Mouse (Mus musculus): ENCODE data around the gene Rilpl1. TPM values are rescaled to one million over a fixed set of nuclear protein-coding genes. Genes with fewer than 3 reads are reported as not detected.
"Not testable (repeated sequence)": the region's sequence is repeated elsewhere in the genome, so short reads cannot be mapped to it uniquely, and the experiment has no call there.

Gene Rilpl1
- 4.6 and 4.8 TPM in 2 replicates for polyA plus RNA-seq (2015; fragmentation: Nextera tagmentation; extraction: Ambion mirVana)

DNA sequence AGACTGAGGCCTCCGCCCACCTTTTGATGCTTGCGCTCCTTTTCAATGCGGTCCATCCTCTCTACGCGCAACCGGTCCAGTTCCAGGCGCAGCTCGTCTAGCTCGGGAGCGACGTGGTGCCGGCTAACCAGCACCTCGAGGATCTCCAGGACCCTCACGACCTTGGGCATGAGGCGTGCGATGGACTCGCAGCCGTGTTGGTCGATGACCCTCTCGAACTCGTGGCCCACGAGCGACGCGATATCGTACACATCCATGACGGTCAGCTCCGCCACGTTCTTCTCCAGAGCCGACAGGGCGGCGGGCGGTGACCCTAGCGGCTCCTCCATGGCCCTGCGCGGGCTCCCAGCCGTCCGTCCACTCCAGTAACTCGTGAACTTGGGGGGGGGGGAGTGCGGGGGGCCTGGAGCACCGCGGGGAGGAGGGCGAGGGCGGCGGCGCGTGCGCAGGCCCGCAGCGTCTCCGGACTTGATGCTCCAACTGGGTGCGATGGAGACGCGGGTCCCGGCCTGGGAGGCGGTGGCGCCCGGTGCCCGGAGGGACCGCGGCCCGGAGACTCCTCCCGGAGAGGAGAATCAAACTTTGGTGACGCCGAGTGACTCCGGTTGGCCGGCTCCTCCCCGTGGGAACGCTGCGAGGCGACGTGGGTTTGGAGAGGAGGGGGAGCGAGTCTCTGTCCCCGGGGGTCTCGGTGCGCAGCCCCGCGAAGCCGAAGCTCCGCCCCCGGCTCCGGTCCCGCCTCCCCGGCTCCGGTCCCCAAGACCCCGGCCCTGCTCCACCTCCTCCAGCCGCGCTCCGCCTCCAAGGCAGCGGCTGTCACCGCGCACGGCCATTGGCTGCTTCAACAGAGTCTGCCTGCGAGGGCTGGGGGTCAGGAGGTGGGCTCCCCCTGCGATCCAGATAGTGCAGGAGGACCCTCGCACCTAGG, at the start of gene Rilpl1:
TSS of gene Rilpl1 (minus strand) at position 737 of the 928 bp plus-strand sequence.
- peak; percentile 79 for DNase-seq (ENCODE audit: low spot score)

DNA sequence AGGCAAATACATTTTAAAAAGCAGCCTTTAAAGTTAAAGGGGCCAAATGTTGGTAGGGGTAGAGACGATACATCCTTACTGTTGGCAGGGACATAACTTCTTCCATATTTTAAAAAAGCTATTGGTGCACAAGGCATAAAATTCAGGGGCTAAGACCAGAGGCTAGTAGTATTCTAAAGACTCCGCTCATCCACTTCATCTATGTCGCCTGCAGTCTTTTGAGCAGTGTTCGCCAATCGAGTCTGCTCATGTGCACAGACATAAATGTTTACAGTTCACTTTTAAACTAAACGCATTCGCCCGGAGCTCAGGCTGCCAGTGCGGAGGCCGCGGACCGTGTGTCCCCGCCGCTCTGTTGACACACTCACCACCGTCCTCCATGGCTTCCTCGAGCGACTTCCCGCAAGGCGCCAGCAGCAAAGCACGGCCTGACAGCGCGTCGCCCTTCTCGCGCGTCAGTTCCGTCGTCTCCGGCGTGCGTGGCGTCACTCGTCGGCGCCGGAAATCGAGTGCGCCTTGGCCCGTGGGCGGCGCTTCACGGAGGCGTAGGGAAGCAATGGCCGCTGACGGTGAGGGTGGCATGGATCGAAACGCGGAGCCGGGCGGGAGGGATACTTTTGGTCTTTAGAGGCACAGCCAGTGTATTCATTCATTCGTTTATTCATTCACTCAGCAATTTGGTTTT, 47.6 kb upstream of the Rilpl1 start, which contains the start of the genes Eif2b1 and Gtf2h3:
TSS of gene Eif2b1 (minus strand) at position 499 of the 685 bp plus-strand sequence.
TSS of gene Gtf2h3 (plus strand) at position 508 of the 685 bp plus-strand sequence.
- DNase-seq (ENCODE audit: low spot score): peak; percentile 96

- no peak for DNase-seq (ENCODE audit: low spot score)
Observed at GRCm38 (mm10) chr5:124575467-124575866, 44.3 kb upstream of the Rilpl1 start.

DNA sequence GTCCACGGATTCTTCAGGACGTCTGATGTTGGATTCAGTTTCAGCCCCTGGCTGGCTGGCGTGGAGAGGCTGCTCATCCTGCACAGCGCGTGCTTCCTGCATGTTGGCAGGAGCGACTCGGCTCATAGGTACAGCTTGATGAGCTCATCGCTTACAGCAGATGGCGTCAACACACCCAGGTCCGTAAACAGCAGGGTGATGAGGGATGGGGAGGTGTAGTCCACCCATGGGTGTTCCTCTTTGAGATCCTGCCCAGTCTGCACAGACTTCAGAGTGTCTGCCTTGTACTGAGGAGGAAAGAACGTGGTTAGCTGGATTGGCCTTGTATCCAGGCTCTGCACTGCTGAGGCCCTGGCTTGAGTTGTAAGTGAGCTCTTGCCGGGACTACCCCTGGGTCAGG, 39.9 kb upstream of the Rilpl1 start:
- no peak for DNase-seq (ENCODE audit: low spot score)

GRCm38 (mm10) chr5:124555145-124555544, 24.0 kb upstream of the Rilpl1 start:
- peak; percentile 18 for DNase-seq (ENCODE audit: low spot score)

- DNase-seq (ENCODE audit: low spot score): no peak
Observed at GRCm38 (mm10) chr5:124553607-124554006, 22.4 kb upstream of the Rilpl1 start.

DNA sequence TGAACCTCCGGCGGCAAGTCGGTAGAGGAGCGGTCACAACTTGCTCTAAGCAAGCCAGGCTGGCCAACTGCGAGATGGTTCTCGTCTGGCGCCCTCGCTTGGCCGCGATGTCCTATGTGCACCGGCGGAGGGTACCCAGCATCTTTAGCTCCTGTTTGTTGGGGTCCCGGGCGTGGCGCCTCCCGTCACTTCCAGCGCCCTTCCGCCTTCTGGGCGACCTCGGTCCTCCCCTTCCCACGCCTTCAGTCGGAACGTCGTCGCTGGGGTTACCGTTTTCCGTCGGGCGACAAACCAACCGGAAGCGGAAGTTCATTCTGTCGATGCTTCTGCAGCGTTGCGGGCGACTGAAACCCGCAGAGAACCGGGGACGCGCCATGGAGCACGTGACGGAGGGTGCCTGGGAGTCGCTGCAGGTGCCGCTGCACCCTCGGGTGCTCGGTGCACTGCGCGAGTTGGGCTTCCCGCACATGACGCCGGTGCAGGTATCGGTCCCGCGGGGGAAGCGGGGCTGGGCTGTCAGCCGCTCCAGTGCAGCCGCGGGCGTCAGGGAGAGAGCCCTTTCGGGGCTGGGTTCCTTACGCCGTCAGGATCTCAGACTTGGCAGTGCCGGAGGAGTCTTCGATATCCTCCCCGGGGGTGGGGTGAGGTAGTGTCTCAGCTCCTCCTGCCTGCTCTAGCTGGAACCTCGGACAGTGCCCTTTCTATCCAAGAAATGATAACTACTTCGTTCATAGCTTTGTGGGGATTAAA, 21.5 kb upstream of the Rilpl1 start, which contains the start of gene Ddx55:
TSS of gene Ddx55 (plus strand) at position 307 of the 750 bp plus-strand sequence.
- DNase-seq (ENCODE audit: low spot score): peak; percentile 97

DNA sequence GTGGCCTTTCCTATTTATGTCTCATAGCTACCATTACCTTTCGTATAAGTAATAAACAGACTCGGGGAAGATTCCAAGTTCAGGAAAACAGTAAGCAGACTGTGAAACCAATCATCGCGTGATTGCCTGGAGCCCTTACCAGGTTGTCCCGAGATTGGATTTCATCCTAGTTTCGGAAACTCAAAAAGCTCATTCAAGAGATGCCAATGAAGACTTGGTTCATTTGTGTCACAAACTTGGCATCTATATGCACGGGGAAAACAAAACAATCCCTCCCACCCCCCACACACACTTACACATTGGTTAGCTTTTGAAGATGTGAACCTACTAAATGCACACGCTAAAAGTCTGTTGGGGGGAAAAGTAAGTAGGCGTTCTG, 20.9 kb upstream of the Rilpl1 start:
- no peak for DNase-seq (ENCODE audit: low spot score)

DNA sequence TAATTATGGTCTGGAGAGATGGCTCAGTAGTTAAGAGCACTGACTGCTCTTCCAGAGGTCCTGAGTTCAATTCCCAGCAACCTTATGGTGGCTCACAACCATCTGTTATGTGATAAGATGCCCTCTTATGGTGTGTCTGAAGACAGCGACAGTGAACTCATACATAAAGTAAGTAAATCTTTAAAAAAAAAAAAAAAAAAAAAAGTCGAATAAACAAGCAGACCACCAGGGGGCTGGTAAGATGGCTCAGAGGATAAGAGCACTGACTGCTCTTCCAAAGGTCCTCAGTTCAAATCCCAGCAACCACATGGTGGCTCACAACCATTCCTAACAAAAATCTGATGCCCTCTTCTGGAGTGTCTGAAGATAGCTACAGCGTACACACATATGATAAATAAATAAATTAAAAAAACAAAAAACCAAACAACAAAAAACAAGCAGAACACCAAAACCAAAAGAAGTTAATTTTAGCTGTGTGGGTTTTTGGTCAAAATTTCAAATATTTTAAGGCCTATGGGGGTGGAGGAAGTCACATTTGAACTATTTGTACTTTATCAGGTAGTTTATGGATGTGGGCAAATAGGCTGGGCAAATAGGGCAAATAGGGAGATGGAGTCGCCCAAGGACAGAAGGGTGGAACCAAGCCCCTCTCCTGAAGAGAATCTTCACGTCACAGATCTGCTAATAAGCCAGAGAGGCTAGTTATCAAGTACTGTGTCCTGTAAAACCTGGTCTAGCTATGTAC, 20.3 kb upstream of the Rilpl1 start:
- DNase-seq (ENCODE audit: low spot score): peak; percentile 30

DNA sequence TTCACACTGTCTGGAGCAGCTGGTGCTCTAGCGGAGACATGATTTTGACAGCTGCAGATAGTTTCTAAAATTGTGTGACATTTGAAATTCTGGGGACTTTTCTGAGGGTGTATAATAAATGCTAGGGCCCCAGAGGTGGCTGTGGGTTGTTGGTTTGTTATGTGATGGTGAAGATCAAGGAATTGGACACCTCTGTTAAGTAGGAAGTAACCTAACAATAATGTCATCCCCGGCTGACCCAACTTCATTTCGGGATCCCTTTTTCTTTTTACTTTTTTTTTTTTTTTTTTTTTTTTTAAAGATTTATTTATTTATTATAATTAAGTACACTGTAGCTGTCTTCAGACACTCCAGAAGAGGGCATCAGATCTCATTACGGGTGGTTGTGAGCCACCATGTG, 19.5 kb upstream of the Rilpl1 start:
- not testable (repeated sequence) for DNase-seq (ENCODE audit: low spot score)

DNA sequence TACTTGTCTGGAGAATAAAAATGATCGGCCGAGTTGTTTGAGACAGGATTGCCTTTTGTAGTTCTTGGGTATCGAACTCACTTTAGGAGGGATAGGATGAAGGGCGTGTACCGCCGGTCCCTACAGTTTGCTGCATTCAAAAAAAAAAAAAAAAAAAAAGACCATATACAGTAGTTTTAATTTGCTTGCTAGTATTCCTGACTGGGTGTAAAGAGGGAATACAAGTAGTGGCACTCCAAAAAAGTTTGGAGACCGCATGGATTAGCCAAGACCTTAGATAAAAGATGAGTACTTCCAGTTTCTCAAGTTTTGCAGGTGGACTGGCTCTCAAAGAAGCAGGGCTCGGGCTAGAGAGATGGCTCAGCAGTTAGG, 10.4 kb upstream of the Rilpl1 start:
- DNase-seq (ENCODE audit: low spot score): no peak

GRCm38 (mm10) chr5:124540905-124541601, 9.9 kb upstream of the Rilpl1 start:
- peak; percentile 64 for DNase-seq (ENCODE audit: low spot score)

DNA sequence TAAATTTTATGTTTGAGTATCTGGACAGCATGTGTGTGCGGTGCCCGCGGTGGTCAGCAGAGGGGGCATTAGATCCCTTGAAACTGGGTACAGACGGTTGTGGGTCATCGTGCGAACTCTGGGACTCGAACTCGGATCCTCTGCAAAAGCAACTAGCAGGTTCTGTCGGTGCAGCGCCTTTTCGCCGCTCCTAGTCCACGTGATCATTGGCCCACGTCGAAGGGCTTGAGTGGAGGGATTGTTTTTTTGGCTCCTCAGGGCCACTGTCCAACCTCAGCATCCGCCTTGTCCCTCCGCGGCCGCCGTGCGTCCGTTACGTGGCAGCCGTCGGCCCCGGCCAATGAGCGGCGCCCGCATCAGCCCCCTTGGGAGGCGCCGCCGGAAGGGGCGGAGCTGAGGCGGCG, 9.2 kb upstream of the Rilpl1 start, which contains the start of gene Tmed2:
TSS of gene Tmed2 (plus strand) at position 313 of the 404 bp plus-strand sequence.
- peak; percentile 97 for DNase-seq (ENCODE audit: low spot score)

GRCm38 (mm10) chr5:124539905-124540304, 8.7 kb upstream of the Rilpl1 start:
- DNase-seq (ENCODE audit: low spot score): no peak

DNA sequence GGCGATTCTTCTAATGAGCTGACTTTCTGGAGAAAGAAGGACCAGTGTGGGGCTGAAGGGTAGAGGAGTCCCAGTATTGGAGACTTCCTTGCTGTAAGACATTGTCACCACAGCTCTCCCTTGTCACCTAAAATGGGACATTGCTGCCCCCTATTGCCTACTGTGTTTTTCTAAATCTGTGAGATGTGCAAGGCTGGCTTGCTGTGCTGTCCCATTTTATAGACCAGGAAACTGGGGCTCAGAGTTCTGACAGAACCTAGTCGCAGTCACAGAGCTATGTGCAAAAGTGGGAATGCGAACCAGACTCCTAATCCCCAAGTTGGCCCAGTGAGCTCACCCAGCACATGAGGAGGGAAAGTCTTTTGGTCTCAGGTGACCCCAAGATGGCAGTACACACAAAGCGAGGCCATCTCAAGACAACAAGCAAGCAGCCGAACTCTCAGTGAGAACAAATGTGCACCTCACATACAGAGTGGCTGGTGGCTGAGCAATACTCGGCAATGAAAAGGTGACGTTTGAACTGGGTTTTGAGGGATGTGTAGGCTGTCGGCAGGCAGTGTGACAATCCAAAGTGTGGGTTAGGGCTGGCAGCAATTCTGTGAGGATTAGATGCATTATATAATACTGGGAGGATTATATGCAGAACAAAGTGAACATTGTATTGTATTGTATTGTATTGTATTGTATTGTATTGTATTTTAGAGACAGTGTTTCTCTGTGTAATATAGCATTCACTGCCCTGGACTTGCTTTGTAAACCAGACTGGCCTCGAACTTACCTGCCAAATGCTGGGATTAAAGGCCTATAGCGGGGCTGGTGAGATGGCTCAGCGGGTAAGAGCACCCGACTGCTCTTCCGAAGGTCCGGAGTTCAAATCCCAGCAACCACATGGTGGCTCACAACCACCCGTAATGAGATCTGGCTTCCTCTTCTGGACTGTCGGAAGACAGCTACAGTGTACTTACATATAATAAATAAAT, 7.9 kb upstream of the Rilpl1 start:
- peak; percentile 76 for DNase-seq (ENCODE audit: low spot score)

- DNase-seq (ENCODE audit: low spot score): peak; percentile 24
Observed at GRCm38 (mm10) chr5:124536776-124537175, 5.6 kb upstream of the Rilpl1 start.

GRCm38 (mm10) chr5:124535016-124535415, 3.8 kb upstream of the Rilpl1 start:
- no peak for DNase-seq (ENCODE audit: low spot score)

DNA sequence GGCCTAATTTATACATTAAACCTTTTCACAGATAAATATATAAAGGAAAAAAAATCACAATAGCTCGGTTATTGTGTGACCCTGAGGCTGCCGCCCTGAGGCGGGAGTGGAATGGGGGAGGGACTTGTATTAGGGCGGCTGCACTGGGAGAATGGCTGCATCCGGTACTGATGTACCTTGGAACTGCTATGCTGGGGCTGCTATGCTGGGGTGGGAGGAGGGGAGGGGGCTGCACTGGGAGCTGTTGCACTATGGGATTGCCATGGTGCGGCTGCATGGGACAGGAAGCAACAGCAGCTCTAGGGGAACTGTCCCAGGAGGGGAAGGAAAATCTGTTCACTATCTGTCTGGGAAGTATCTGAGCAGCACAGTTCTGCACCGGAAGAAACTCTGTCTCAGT, 1.3 kb upstream of the Rilpl1 start:
- DNase-seq (ENCODE audit: low spot score): no peak

- no peak for DNase-seq (ENCODE audit: low spot score)
Observed at GRCm38 (mm10) chr5:124531583-124531930, 366 bp upstream of the Rilpl1 start.
